Mouse (Mus musculus): Measurements from ENCODE around the gene Arhgap15. TPM values are rescaled to one million over a fixed set of nuclear protein-coding genes. Genes with fewer than 3 reads are reported as not detected.

The Arhgap15 gene
- polyA plus RNA-seq, 1 experiment from 2014 or later: 1.4 TPM

GRCm38 (mm10) chr2:44380225-44380624, 631.6 kb downstream of the Arhgap15 start:
- WGBS: 75% methylated on average over 2 of the region's 2 CpGs
- H3K4me1 ChIP-seq (replicated peaks): no peaks in the 10 kb centered on the region
- no peak overlapping the region for H3K9ac ChIP-seq
- H3K4me2 ChIP-seq: no peak overlapping the region
- no peaks in the 10 kb centered on the region for H3K36me3 ChIP-seq
- ATAC-seq (replicated peaks; ENCODE audit: insufficient number of reproducible peaks, insufficient read depth, low FRiP score, low read depth): no peak
- H3K9me3 ChIP-seq (replicated peaks): no peaks in the 10 kb centered on the region
- H3K27ac ChIP-seq: no peak overlapping the region
- no peak overlapping the region for H3K4me3 ChIP-seq
- H3K27me3 ChIP-seq: no peaks in the 10 kb centered on the region

- Histone ChIP-seq H3K4me1 (replicated peaks) (no peaks in the 10 kb centered on the region), H3K4me2 (no peak overlapping the region), H3K4me3 (no peak overlapping the region), H3K27me3 (no peaks in the 10 kb centered on the region), H3K27ac (no peak overlapping the region), H3K9me3 (replicated peaks) (no peaks in the 10 kb centered on the region), H3K36me3 (no peaks in the 10 kb centered on the region), H3K9ac (no peak overlapping the region)
- no peak for ATAC-seq (replicated peaks; ENCODE audit: insufficient number of reproducible peaks, insufficient read depth, low FRiP score, low read depth)
- WGBS: 79% methylated on average over 6 of the region's 6 CpGs
These were observed 635.9 kb downstream of the Arhgap15 start for GRCm38 (mm10) chr2:44384541-44384940.

GRCm38 (mm10) chr2:44389556-44389955, 640.9 kb downstream of the Arhgap15 start:
- Histone ChIP-seq H3K27me3 (no peaks in the 10 kb centered on the region), H3K36me3 (no peaks in the 10 kb centered on the region), H3K4me2 (no peak overlapping the region), H3K9me3 (replicated peaks) (no peaks in the 10 kb centered on the region), H3K9ac (no peak overlapping the region), H3K27ac (no peak overlapping the region), H3K4me3 (no peak overlapping the region), H3K4me1 (replicated peaks) (no peaks in the 10 kb centered on the region)
- 79% methylated on average over 4 of the region's 4 CpGs for WGBS
- no peak for ATAC-seq (replicated peaks; ENCODE audit: insufficient number of reproducible peaks, insufficient read depth, low FRiP score, low read depth)

- Histone ChIP-seq H3K27ac (no peak overlapping the region), H3K4me1 (replicated peaks) (no peaks in the 10 kb centered on the region), H3K36me3 (no peaks in the 10 kb centered on the region), H3K9me3 (replicated peaks) (no peaks in the 10 kb centered on the region), H3K9ac (no peak overlapping the region), H3K27me3 (no peaks in the 10 kb centered on the region), H3K4me2 (no peak overlapping the region), H3K4me3 (no peak overlapping the region)
- ATAC-seq (replicated peaks; ENCODE audit: insufficient number of reproducible peaks, insufficient read depth, low FRiP score, low read depth): no peak
- 72% methylated on average over 8 of the region's 8 CpGs for WGBS
These were observed 645.2 kb downstream of the Arhgap15 start for GRCm38 (mm10) chr2:44393789-44394188.

- WGBS: 58% methylated on average over 6 of the region's 6 CpGs
- ATAC-seq (replicated peaks; ENCODE audit: insufficient number of reproducible peaks, insufficient read depth, low FRiP score, low read depth): no peak
- no peaks in the 10 kb centered on the region for H3K36me3 ChIP-seq
- H3K27me3 ChIP-seq: no peaks in the 10 kb centered on the region
- H3K27ac ChIP-seq: no peak overlapping the region
- H3K4me1 ChIP-seq (replicated peaks): no peaks in the 10 kb centered on the region
- H3K9me3 ChIP-seq (replicated peaks): no peaks in the 10 kb centered on the region
- H3K4me2 ChIP-seq: no peak overlapping the region
- no peak overlapping the region for H3K4me3 ChIP-seq
- no peak overlapping the region for H3K9ac ChIP-seq
These were observed 646.4 kb downstream of the Arhgap15 start for GRCm38 (mm10) chr2:44394956-44395501.

- Histone ChIP-seq H3K27me3 (no peaks in the 10 kb centered on the region), H3K4me1 (replicated peaks) (no peaks in the 10 kb centered on the region), H3K9me3 (replicated peaks) (no peaks in the 10 kb centered on the region), H3K4me2 (no peak overlapping the region), H3K4me3 (no peak overlapping the region), H3K27ac (no peak overlapping the region), H3K9ac (no peak overlapping the region), H3K36me3 (no peaks in the 10 kb centered on the region)
- ATAC-seq (replicated peaks; ENCODE audit: insufficient number of reproducible peaks, insufficient read depth, low FRiP score, low read depth): no peak
- 72% methylated on average over 2 of the region's 2 CpGs for WGBS
These were observed 647.0 kb downstream of the Arhgap15 start for GRCm38 (mm10) chr2:44395577-44395976.

- Histone ChIP-seq H3K4me3 (no peak overlapping the region), H3K4me2 (no peak overlapping the region), H3K4me1 (replicated peaks) (no peaks in the 10 kb centered on the region), H3K36me3 (no peaks in the 10 kb centered on the region), H3K9ac (no peak overlapping the region), H3K27ac (no peak overlapping the region), H3K9me3 (replicated peaks) (no peaks in the 10 kb centered on the region), H3K27me3 (no peaks in the 10 kb centered on the region)
- 34% methylated on average over 1 of the region's 1 CpGs for WGBS
- ATAC-seq (replicated peaks; ENCODE audit: insufficient number of reproducible peaks, insufficient read depth, low FRiP score, low read depth): no peak
These were observed 648.6 kb downstream of the Arhgap15 start for GRCm38 (mm10) chr2:44397209-44397608.

- H3K36me3 ChIP-seq: no peaks in the 10 kb centered on the region
These were observed 649.2 kb downstream of the Arhgap15 start for GRCm38 (mm10) chr2:44397735-44398337.

GRCm38 (mm10) chr2:44399191-44399926, 650.7 kb downstream of the Arhgap15 start:
- Histone ChIP-seq H3K27ac (no peak overlapping the region), H3K4me1 (replicated peaks) (no peaks in the 10 kb centered on the region), H3K27me3 (no peaks in the 10 kb centered on the region), H3K4me2 (no peak overlapping the region), H3K36me3 (no peaks in the 10 kb centered on the region), H3K9me3 (replicated peaks) (no peaks in the 10 kb centered on the region), H3K4me3 (no peak overlapping the region), H3K9ac (no peak overlapping the region)
- ATAC-seq (replicated peaks; ENCODE audit: insufficient number of reproducible peaks, insufficient read depth, low FRiP score, low read depth): no peak

More at GRCm38 (mm10) chr2:44397735-44398337, 649.2 kb downstream of the Arhgap15 start:
- no peak for ATAC-seq (replicated peaks; ENCODE audit: insufficient number of reproducible peaks, insufficient read depth, low FRiP score, low read depth)
- Histone ChIP-seq H3K27me3 (no peaks in the 10 kb centered on the region), H3K27ac (no peak overlapping the region), H3K9ac (no peak overlapping the region), H3K4me3 (no peak overlapping the region), H3K9me3 (replicated peaks) (no peaks in the 10 kb centered on the region), H3K4me2 (no peak overlapping the region), H3K4me1 (replicated peaks) (no peaks in the 10 kb centered on the region)
- WGBS: 93% methylated on average over 4 of the region's 4 CpGs

GRCm38 (mm10) chr2:44401704-44402422, 653.2 kb downstream of the Arhgap15 start:
- Histone ChIP-seq H3K9ac (no peak overlapping the region), H3K27ac (no peak overlapping the region), H3K9me3 (replicated peaks) (no peaks in the 10 kb centered on the region; the same call in 1 of the 2 replicates), H3K4me2 (no peak overlapping the region), H3K4me3 (no peak overlapping the region), H3K36me3 (no peaks in the 10 kb centered on the region), H3K27me3 (no peaks in the 10 kb centered on the region), H3K4me1 (replicated peaks) (no peaks in the 10 kb centered on the region)
- no peak for ATAC-seq (replicated peaks; ENCODE audit: insufficient number of reproducible peaks, insufficient read depth, low FRiP score, low read depth)
- WGBS: 52% methylated on average over 3 of the region's 3 CpGs

GRCm38 (mm10) chr2:44411660-44412059, 663.0 kb downstream of the Arhgap15 start:
- Histone ChIP-seq H3K36me3 (no peaks in the 10 kb centered on the region), H3K4me3 (no peak overlapping the region), H3K27me3 (no peaks in the 10 kb centered on the region), H3K4me2 (no peak overlapping the region), H3K9ac (no peak overlapping the region), H3K9me3 (replicated peaks) (no peaks in the 10 kb centered on the region), H3K27ac (no peak overlapping the region), H3K4me1 (replicated peaks) (no peaks in the 10 kb centered on the region)
- ATAC-seq (replicated peaks; ENCODE audit: insufficient number of reproducible peaks, insufficient read depth, low FRiP score, low read depth): no peak
- 53% methylated on average over 2 of the region's 2 CpGs for WGBS

All from heart, embryonic 15.5 days (tissue).